Mouse (Mus musculus) lung, embryonic 15.5 days (tissue): ENCODE data around the gene Ugt1a2. TPM values are rescaled to one million over a fixed set of nuclear protein-coding genes. Genes with fewer than 3 reads are reported as not detected.
"Not testable (repeated sequence)": the region's sequence is repeated elsewhere in the genome, so short reads cannot be mapped to it uniquely, and the experiment has no call there.

ENCODE experiments used
- ATAC-seq: fragments of 200-750 bp; cut with Nextera tagmentation; 2 replicates; pipeline ENCODE4 v1.8.0; 2017; ENCODE audit warnings: moderate number of reproducible peaks, borderline replicate concordance; ENCODE audit not compliant: low FRiP score, low TSS enrichment; ENCODE audit errors: extremely low read depth
- H3K27ac ChIP-seq: fragments of 300-500 bp; sonication (generic); 2 replicates; pipeline ENCODE4 v1.5.1; 2015; ENCODE audit warnings: moderate library complexity, mild to moderate bottlenecking, inconsistent platforms
- H3K27me3 ChIP-seq: fragments of 300-500 bp; sonication (generic); 2 replicates; pipeline ENCODE4 v1.6.1; 2015; ENCODE audit warnings: inconsistent platforms
- H3K36me3 ChIP-seq: fragments of 300-500 bp; sonication (generic); 2 replicates; pipeline ENCODE4 v1.6.1; 2015; ENCODE audit warnings: inconsistent platforms
- H3K4me1 ChIP-seq: fragments of 300-500 bp; sonication (generic); 2 replicates; pipeline ENCODE4 v1.6.1; 2015; ENCODE audit warnings: inconsistent platforms
- H3K4me2 ChIP-seq: fragments of 300-500 bp; sonication (generic); 2 replicates; pipeline ENCODE4 v1.6.1; 2015; ENCODE audit warnings: inconsistent platforms, mild to moderate bottlenecking, moderate library complexity
- H3K4me3 ChIP-seq: fragments of 300-500 bp; sonication (generic); 2 replicates; pipeline ENCODE4 v1.5.1; 2015; ENCODE audit warnings: mild to moderate bottlenecking, inconsistent platforms
- H3K9ac ChIP-seq: fragments of 300-500 bp; sonication (generic); 2 replicates; pipeline ENCODE4 v1.6.1; 2015; ENCODE audit warnings: inconsistent platforms
- H3K9me3 ChIP-seq: fragments of 300-500 bp; sonication (generic); 2 replicates; pipeline ENCODE4 v1.6.1; 2016; ENCODE audit warnings: inconsistent platforms
- WGBS: fragments of 180-500 bp; shearing (Covaris S2); methylation state at CpG from one replicate; pipeline ENCODE4 v1.1.7; 2015; 5-methylcytosine and 5-hydroxymethylcytosine counted together
- polyA plus RNA-seq: library from polyadenylated mRNA; unstranded; fragments of >200 nt; fragmentation: Nextera tagmentation; extraction: Ambion mirVana; gene quantifications from 2 replicates; pipeline ENCODE4 v1.2.1, GENCODE M21; 2015

The Ugt1a2 gene
- polyA plus RNA-seq, result 0.22 TPM in 1 of 2 replicates, not detected in the other

DNA sequence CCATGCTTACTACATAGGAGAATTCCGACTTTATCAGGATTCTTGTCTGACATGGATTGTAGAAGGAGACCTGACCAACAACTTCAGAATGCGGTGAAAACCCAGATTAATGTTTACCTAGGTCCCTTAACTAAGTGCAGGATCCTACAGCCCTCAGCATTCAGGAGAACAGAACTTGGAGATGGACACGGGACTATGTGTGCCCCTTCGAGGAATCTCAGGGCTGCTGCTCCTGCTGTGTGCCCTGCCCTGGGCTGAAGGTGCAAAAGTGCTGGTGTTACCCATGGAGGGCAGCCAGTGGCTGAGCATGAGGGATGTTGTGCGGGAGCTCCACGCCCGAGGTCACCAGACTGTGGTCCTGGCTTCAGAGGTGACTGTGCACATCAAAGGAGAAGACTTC is at the start of gene Ugt1a2:
TSS of gene Ugt1a2 (plus strand) at position 146 of the 400 bp plus-strand sequence.
- Histone ChIP-seq H3K4me2 (no peak within 1 kb of the TSS), H3K9me3 (no peaks in the 10 kb centered on the region), H3K27me3 (no peaks in the 10 kb centered on the region), H3K4me1 (no peaks in the 10 kb centered on the region), H3K4me3 (no peak within 1 kb of the TSS), H3K36me3 (no peaks in the 10 kb centered on the region), H3K27ac (no peak within 1 kb of the TSS), H3K9ac (no peak within 1 kb of the TSS)
- WGBS, result 62% methylated on average over 7 of the region's 7 CpGs
- no peak for ATAC-seq

DNA sequence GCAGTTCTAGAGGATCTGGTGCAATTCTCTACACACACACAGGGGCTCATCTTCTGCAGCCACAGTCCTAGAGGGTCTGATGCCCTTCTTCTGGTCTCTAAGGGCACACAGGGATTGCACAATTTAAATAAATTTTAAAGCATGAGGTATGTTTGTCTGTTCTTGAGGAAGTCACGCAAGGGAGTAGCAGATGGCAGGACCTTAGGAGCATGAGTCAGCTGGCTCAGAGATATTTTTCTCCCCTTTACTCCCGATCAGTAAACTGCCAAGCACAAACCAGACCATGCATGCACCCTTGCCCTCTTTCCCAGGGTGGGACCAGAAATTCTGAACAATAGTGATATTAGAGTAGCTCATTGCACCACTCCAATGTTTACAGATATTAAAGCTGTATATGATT is 42.0 kb upstream of the Ugt1a2 start:
- H3K9me3 ChIP-seq, result no peaks in the 10 kb centered on the region
- no peak overlapping the region for H3K9ac ChIP-seq
- no peaks in the 10 kb centered on the region for H3K36me3 ChIP-seq
- no peak overlapping the region for H3K4me3 ChIP-seq
- H3K27ac ChIP-seq, result no peak overlapping the region
- WGBS, result 73% methylated on average over 2 of the region's 2 CpGs
- H3K4me2 ChIP-seq, result no peak overlapping the region
- no peaks in the 10 kb centered on the region for H3K27me3 ChIP-seq
- ATAC-seq, result no peak
- no peaks in the 10 kb centered on the region for H3K4me1 ChIP-seq

DNA sequence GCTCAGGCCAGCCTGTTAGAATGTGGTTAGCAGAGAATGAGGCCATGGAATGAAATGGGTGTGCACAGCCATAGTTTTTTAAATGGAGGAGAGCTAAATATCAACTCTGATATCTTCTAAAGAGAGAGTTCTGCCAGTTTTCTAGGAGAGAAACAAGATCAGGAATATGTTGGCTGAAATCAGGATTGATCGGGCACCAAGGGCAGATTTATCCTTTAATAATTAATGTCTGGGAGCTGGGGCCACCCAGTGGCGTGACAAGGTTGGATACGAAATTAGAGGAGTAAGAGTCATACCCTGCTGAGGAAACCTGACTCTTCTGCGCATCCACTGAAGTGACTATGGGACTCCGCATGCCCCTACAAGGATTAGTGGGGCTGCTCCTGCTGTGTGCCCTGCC is 34.7 kb upstream of the Ugt1a2 start, which contains the start of gene Ugt1a5:
TSS of gene Ugt1a5 (plus strand) at position 302 of the 400 bp plus-strand sequence.
- Histone ChIP-seq H3K4me2 (no peak within 1 kb of the TSS), H3K4me1 (no peaks in the 10 kb centered on the region), H3K9me3 (no peaks in the 10 kb centered on the region), H3K36me3 (no peaks in the 10 kb centered on the region), H3K9ac (no peak within 1 kb of the TSS), H3K4me3 (no peak within 1 kb of the TSS), H3K27ac (no peak within 1 kb of the TSS), H3K27me3 (no peaks in the 10 kb centered on the region)
- WGBS, result 69% methylated on average over 5 of the region's 5 CpGs
- ATAC-seq, result no peak

DNA sequence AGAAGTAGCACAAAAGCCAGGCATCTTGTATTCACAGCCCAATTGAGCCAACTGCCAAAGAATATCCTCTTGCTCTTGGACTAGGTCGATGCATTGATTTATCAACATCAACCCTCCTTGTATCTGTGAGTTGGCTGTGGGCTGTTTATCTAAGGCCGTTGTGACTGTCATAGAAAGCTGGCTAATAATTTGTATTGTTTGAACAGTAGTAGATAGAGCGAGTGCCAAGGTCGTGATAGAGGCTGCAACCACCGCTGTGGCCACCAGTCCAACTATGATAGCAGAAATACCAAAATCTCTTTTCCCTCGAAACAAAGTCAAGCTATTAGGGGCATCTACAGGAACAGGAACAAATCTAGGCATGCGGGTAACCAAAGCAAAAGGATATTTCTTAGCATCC is 28.2 kb upstream of the Ugt1a2 start:
- H3K4me3 ChIP-seq, H3K4me1 ChIP-seq, H3K27me3 ChIP-seq, H3K36me3 ChIP-seq, H3K9ac ChIP-seq, H3K9me3 ChIP-seq, H3K27ac ChIP-seq, H3K4me2 ChIP-seq, ATAC-seq: not testable (repeated sequence)
- WGBS, result 74% methylated on average over 7 of the region's 7 CpGs

DNA sequence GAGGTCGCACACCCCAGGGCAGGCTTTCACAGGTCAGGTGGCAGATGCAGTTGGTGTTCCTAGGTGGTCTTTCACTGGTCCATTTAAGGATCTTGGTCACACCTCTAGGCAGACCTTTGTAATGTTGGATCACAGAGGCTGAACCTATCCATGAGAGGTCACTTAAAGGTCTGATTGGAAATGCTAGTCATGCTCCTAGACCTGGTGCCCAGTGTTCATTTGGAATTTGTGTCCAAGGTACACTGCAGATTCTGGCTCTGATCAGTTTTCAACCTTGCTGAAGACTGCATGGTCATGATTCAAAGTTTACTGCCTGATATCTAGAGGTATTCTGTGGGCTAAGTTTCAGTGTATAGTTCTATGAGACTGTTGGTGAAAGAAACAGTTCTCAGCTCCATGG is 20.7 kb upstream of the Ugt1a2 start:
- Histone ChIP-seq H3K27ac (no peak overlapping the region), H3K36me3 (no peaks in the 10 kb centered on the region), H3K9me3 (peaks cover 12% of the 10 kb centered on the region), H3K4me3 (no peak overlapping the region), H3K27me3 (no peaks in the 10 kb centered on the region), H3K4me1 (no peaks in the 10 kb centered on the region), H3K4me2 (no peak overlapping the region), H3K9ac (no peak overlapping the region)
- ATAC-seq, result no peak
- 87% methylated on average over 1 of the region's 1 CpGs for WGBS

DNA sequence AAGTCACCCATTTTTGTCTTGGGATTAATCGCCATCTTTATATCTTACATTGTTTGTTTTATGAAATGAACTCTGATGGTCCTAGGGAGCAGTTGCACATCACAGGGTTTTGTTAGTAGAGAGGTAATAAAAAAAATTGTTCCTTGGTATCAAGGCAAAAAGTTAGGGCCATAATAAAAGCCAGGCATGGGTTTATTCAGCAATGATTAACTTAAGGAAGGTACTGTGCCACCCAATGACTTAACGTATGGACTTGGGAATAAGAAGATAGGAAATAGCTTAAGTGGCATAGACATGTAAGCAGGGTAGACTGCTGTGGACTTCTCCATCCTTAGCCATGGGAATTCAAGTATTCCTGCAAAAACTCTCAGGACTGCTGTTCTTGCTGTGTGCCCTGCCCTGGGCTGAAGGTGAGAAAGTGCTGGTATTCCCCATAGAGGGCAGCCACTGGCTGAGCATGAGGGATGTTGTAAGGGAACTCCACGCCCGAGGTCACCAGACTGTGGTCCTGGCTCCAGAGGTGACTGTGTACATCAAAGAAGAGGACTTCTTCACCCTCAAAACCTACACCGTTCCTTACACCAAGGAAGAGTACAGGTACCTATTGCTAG is 14.0 kb upstream of the Ugt1a2 start:
- Histone ChIP-seq H3K9ac (no peak overlapping the region), H3K4me1 (no peaks in the 10 kb centered on the region), H3K4me3 (no peak overlapping the region), H3K4me2 (no peak overlapping the region), H3K9me3 (no peaks in the 10 kb centered on the region), H3K36me3 (no peaks in the 10 kb centered on the region), H3K27me3 (no peaks in the 10 kb centered on the region), H3K27ac (no peak overlapping the region)
- 90% methylated on average over 5 of the region's 5 CpGs for WGBS
- no peak for ATAC-seq

DNA sequence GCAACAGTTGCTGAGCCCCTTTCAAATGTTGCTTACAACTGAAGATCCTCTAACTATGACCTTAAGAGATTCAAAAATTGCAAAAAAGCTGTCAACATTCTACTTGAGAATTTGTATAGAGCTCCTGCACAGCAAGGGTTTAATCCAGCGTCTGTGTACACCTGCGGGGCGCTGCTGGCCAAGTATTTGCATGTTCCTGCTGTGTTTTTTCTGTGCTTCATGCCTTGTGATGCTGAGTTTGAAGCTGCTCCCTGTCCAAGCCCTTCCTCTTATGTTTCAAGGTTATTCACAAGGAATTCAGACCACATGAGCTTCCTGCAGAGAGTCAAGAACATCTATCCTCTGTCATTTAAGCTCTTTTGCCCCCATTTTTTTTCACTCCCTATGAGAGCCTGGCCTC is 8.3 kb upstream of the Ugt1a2 start:
- H3K27ac ChIP-seq, result no peak overlapping the region
- no peaks in the 10 kb centered on the region for H3K9me3 ChIP-seq
- ATAC-seq, result no peak
- 74% methylated on average over 3 of the region's 3 CpGs for WGBS
- H3K4me2 ChIP-seq, result no peak overlapping the region
- H3K9ac ChIP-seq, result no peak overlapping the region
- no peaks in the 10 kb centered on the region for H3K36me3 ChIP-seq
- no peaks in the 10 kb centered on the region for H3K4me1 ChIP-seq
- H3K27me3 ChIP-seq, result no peaks in the 10 kb centered on the region
- no peak overlapping the region for H3K4me3 ChIP-seq

DNA sequence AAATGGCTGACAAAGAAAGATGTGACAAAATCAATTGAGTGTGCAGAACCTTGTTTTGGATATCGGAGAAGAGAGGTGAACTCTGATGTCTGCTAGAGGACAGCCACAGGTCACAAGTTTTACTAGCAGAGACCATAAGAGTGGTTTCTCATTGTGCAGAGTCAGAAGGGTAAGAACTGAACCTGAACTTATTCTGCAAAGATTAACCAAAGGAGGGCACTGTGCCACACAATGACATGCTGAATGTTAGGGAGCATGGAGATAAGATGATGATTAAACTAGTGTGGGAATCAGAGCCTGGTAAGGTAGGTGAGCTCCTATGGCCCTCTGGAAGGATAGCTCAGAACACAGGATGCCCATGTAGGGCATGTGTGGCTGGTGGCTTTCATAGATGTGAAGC is 4.7 kb upstream of the Ugt1a2 start:
- 81% methylated on average over 1 of the region's 1 CpGs for WGBS

DNA sequence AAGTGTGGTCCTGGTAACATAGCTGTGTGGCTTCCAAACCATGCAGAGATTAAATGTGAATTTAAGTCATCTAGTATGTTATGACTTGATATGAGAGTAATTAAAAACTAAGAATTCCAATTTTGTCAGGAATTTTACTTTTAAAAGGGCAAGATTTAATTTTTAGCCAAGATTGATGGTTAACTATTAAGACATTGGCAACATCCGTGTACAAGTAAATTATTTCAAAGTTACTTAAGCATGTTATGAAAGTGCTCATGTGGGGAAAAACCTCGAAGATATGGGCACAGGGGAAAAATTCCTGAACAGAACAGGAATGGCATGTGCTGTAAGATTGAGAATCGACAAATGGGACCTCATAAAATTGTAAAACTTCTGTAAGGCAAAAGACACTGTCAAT is 3.0 kb upstream of the Ugt1a2 start:
- no peak overlapping the region for H3K4me2 ChIP-seq
- no peaks in the 10 kb centered on the region for H3K9me3 ChIP-seq
- H3K4me3 ChIP-seq, result no peak overlapping the region
- H3K27ac ChIP-seq, result no peak overlapping the region
- H3K9ac ChIP-seq, result no peak overlapping the region
- no peaks in the 10 kb centered on the region for H3K36me3 ChIP-seq
- no peak for ATAC-seq
- no peaks in the 10 kb centered on the region for H3K27me3 ChIP-seq
- no peaks in the 10 kb centered on the region for H3K4me1 ChIP-seq
- WGBS, result 63% methylated on average over 3 of the region's 3 CpGs

More for the DNA sequence above, 4.7 kb upstream of the Ugt1a2 start:
- no peak overlapping the region for H3K4me3 ChIP-seq
- H3K36me3 ChIP-seq, result no peaks in the 10 kb centered on the region
- no peak overlapping the region for H3K4me2 ChIP-seq
- H3K9ac ChIP-seq, result no peak overlapping the region
- H3K4me1 ChIP-seq, result no peaks in the 10 kb centered on the region
- no peak for ATAC-seq
- H3K27ac ChIP-seq, result no peak overlapping the region
- H3K27me3 ChIP-seq, result no peaks in the 10 kb centered on the region
- no peaks in the 10 kb centered on the region for H3K9me3 ChIP-seq

DNA sequence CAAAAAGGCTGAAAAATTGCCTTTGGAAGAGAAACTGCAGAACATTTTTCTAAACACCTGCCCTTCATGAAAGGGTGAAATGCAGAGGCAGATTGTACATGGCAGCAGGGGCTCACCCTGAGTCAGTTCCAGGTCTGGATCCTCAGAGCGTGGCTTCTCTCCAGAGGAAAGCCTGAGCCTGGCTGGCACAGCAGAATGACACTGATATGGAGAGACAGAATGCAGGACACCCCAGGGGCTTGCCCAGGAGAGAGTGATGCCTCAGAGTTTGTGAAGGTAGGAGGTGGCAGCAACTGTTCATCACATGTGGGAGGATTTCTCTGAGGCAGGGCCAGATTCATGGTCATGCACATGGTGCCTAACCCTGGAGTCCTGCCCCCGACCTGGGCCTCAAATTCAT is 405 bp upstream of the Ugt1a2 start:
- no peak for ATAC-seq
- 54% methylated on average over 2 of the region's 2 CpGs for WGBS
- H3K9me3 ChIP-seq, result no peaks in the 10 kb centered on the region
- no peaks in the 10 kb centered on the region for H3K4me1 ChIP-seq
- H3K27ac ChIP-seq, result no peak overlapping the region
- H3K9ac ChIP-seq, result no peak overlapping the region
- no peak overlapping the region for H3K4me2 ChIP-seq
- no peaks in the 10 kb centered on the region for H3K27me3 ChIP-seq
- no peaks in the 10 kb centered on the region for H3K36me3 ChIP-seq
- H3K4me3 ChIP-seq, result no peak overlapping the region

DNA sequence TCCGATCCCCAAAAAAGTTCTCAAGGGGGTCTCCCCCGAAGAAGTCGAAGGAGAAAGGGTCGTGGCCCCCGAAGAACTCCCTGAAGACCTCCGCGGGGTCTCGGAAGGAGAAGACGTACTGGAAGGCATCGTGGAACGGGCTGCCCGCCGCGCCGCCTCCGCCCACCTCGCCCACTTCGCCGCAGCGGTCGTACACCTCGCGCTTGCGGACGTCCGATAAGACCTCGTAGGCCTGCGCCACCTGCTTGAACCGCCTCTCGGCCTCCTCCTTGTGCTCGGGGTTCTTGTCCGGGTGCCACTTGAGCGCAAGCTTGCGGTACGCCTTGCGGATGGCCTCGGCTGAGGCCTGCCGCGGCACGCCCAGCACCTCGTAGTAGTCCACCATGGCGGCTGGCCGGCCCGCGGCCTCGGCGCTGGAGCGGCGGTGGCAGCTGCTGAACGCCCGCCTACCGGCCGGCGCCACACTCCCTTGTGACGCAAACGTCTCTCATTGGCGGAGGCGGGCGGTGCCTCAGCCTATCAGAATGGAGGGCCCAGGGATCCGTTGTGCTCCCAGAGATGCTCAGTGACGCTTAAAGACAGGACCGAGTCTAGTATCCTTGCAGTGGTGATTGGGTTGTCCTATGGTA is 5.0 kb downstream of the Ugt1a2 start, which contains the start of gene Dnajb3:
TSS of gene Dnajb3 (minus strand) at position 489 of the 629 bp plus-strand sequence.
- no peaks in the 10 kb centered on the region for H3K9me3 ChIP-seq
- no peaks in the 10 kb centered on the region for H3K27me3 ChIP-seq
- peak; percentile 98 for ATAC-seq
- peak within 1 kb of the TSS; percentile 52 for H3K4me3 ChIP-seq
- H3K36me3 ChIP-seq, result no peaks in the 10 kb centered on the region
- WGBS, result 9% methylated on average over 52 of the region's 62 CpGs
- H3K4me2 ChIP-seq, result peak within 1 kb of the TSS; percentile 92
- no peak within 1 kb of the TSS for H3K27ac ChIP-seq
- peak within 1 kb of the TSS; percentile 57 for H3K9ac ChIP-seq
- no peaks in the 10 kb centered on the region for H3K4me1 ChIP-seq

DNA sequence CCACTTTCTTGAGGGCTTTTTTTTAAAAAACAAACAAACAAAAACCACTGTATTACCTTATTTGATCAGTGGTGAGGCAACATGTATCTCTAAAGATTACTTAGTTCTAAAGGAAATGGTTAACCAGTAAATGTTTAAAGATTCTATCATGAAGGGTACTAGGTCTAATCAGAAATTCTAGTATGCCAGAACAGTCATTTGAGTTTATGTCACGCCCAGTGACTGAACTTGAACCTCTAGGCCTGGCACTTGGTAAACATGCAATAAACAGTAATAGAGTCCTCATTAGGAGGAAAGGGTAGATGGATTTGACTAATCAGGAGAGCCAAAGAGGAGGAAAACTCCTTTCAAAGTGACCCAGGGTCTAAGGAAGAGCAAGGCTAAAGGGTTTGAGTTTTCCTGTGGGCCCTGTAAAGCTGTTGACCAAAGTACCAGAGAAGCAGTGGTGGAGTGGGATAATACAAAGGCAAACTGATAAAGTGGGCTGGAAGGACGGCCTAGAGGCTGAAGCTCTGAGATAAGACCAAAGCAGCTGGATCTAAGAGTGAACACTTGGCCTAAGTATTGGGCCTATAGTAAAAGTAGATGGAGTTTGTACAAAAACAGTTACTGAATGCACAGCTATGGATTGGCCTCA is 6.6 kb downstream of the Ugt1a2 start:
- no peak overlapping the region for H3K27ac ChIP-seq
- no peak overlapping the region for H3K4me2 ChIP-seq
- no peaks in the 10 kb centered on the region for H3K4me1 ChIP-seq
- no peak for ATAC-seq
- H3K9me3 ChIP-seq, result 0 out of 2 replicates have a peak, but pooled peaks cover 7% of the 10 kb centered on the region
- WGBS, result 67% methylated on average over 2 of the region's 2 CpGs
- H3K36me3 ChIP-seq, result no peaks in the 10 kb centered on the region
- H3K9ac ChIP-seq, result no peak overlapping the region
- no peaks in the 10 kb centered on the region for H3K27me3 ChIP-seq
- H3K4me3 ChIP-seq, result no peak overlapping the region
